26 mouse cellular contexts compared by ENCODE assay signal in the genomic region with DNA sequence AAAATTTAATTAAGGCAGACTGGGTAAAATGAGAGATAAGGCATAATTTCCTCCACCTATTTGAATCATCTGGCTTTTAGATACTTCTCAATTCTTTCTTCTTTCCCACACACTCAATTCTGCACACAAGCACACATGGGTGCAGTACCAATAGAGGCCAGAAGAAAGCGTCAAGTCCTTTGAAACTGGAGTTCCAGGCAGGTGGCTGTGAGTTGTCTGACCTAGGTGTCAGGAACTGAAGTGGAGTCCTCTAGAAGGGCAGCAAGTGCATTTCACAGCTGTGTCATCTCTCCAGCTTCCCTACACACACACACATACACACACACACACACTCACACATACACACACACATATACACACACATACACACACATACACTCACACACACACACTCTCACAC. TPM values are rescaled to one million over a fixed set of nuclear protein-coding genes. Genes with fewer than 3 reads are reported as not detected.
A peak's percentile ranks its signal among the peaks of the same experiment; 100 is the strongest.
DNase-seq lines count a peak whose midpoint lies in the region; ATAC-seq and TF ChIP-seq lines count a peak whose summit lies in the region.
"Had no signal": no experiment of that assay in that cellular context is flagged by ENCODE, and none has a peak within 500 bp of the region (broad histone marks: within the 10 kb centered on the region; RNA-seq: fewer than 3 reads in every experiment).

No protein-coding gene starts in this region.

- H3K27ac ChIP-seq in hindbrain, postnatal 0 days: no peak overlapping the region
- no peak overlapping the region for H3K27ac ChIP-seq in hindbrain, embryonic 10.5 days
- H3K27ac ChIP-seq in midbrain, postnatal 0 days (ENCODE audit: low read depth, low read length): no peak overlapping the region
- H3K27ac ChIP-seq in midbrain, embryonic 15.5 days: no peak overlapping the region
- H3K27ac ChIP-seq in gastrocnemius, adult 2 months: no peak overlapping the region
- H3K27ac ChIP-seq: embryonic facial prominence, embryonic 15.5 days; forebrain, embryonic 10.5 days; forebrain, embryonic 15.5 days; heart, embryonic 10.5 days; hindbrain, embryonic 13.5 days; intestine, embryonic 15.5 days had no signal

- TF ChIP-seq CTCF in hindbrain, postnatal 0 days (IDR thresholded peaks at IDR 0.05; ENCODE audit: low read depth): peak; percentile 33
- peak; percentile 25 for TF ChIP-seq CTCF in midbrain, postnatal 0 days (IDR thresholded peaks at IDR 0.05)
- TF ChIP-seq CTCF in brain, embryonic 14.5 days (IDR thresholded peaks at IDR 0.05; ENCODE audit: borderline replicate concordance, extremely low read depth, insufficient read depth, insufficient read length): 0 out of 2 replicates have a peak, but pooled peaks have one; percentile 2
- no peak for TF ChIP-seq CTCF in gastrocnemius, adult 2 months (IDR thresholded peaks at IDR 0.05)

- no peak for ATAC-seq in hindbrain, postnatal 0 days
- ATAC-seq in midbrain, postnatal 0 days (ENCODE audit: low FRiP score): no peak
- no peak for ATAC-seq in midbrain, embryonic 15.5 days (replicated peaks)
- ATAC-seq: activated CD4-positive, CD25-positive, alpha-beta regulatory T cell, adult 4 months; forebrain, embryonic 15.5 days; intestine, embryonic 15.5 days had no signal

- H3K36me3 ChIP-seq in hindbrain, postnatal 0 days (ENCODE audit: insufficient read depth, low read length): peaks cover 19% of the 10 kb centered on the region; the same call in 1 of the 2 replicates
- peaks cover 83% of the 10 kb centered on the region for H3K36me3 ChIP-seq in hindbrain, embryonic 10.5 days
- H3K36me3 ChIP-seq in midbrain, postnatal 0 days (ENCODE audit: insufficient read depth, low read length): peaks cover 27% of the 10 kb centered on the region
- H3K36me3 ChIP-seq in midbrain, embryonic 15.5 days (replicated peaks): peaks cover 10% of the 10 kb centered on the region; the same call in 1 of the 2 replicates
- H3K36me3 ChIP-seq: G1E; heart, embryonic 10.5 days; intestine, embryonic 15.5 days had no signal

- WGBS in hindbrain, postnatal 0 days: 75% methylated on average over 1 of the region's 1 CpGs
- WGBS in hindbrain, embryonic 10.5 days: 92% methylated on average over 1 of the region's 1 CpGs
- WGBS in midbrain, postnatal 0 days: 95% methylated on average over 1 of the region's 1 CpGs
- WGBS in midbrain, embryonic 15.5 days: 100% methylated on average over 1 of the region's 1 CpGs

- no peak overlapping the region for H3K4me2 ChIP-seq in hindbrain, postnatal 0 days (ENCODE audit: low read depth, low read length)
- no peak overlapping the region for H3K4me2 ChIP-seq in midbrain, postnatal 0 days (ENCODE audit: low read depth, low read length, poor library complexity, severe bottlenecking)
- H3K4me2 ChIP-seq in midbrain, embryonic 15.5 days: no peak overlapping the region
- H3K4me2 ChIP-seq: embryonic facial prominence, embryonic 15.5 days; forebrain, embryonic 15.5 days; hindbrain, embryonic 13.5 days; intestine, embryonic 15.5 days had no signal

- DNase-seq in hindbrain, postnatal 0 days (ENCODE audit: low spot score): no peak
- DNase-seq in hindbrain, embryonic 10.5 days (ENCODE audit: low spot score): no peak
- DNase-seq in midbrain, postnatal 0 days (ENCODE audit: low spot score): no peak
- DNase-seq in brain, embryonic 14.5 days (ENCODE audit: low read depth): no peak
- no peak for DNase-seq in frontal cortex, postnatal 14 days (ENCODE audit: low spot score in 2 of 2)
- DNase-seq in gastrocnemius, adult 2 months: no peak
- DNase-seq: adrenal gland, postnatal 14 days; cerebellum, adult 18-20 months; cerebellum, adult 9-11 months; embryo, embryonic 11 days; gastrocnemius, postnatal 10 days; heart, adult 18-20 months; heart, postnatal 10 days; heart, postnatal 4 days had no signal

- H3K4me3 ChIP-seq in hindbrain, postnatal 0 days (ENCODE audit: low read length): no peak overlapping the region
- H3K4me3 ChIP-seq in hindbrain, embryonic 10.5 days: no peak overlapping the region
- H3K4me3 ChIP-seq in midbrain, postnatal 0 days (ENCODE audit: low read depth, low read length): no peak overlapping the region
- no peak overlapping the region for H3K4me3 ChIP-seq in midbrain, embryonic 15.5 days
- no peak overlapping the region for H3K4me3 ChIP-seq in gastrocnemius, adult 2 months
- H3K4me3 ChIP-seq: embryonic facial prominence, embryonic 15.5 days; erythroblast, embryonic 14.5 days; forebrain, embryonic 10.5 days; forebrain, embryonic 15.5 days; heart, embryonic 10.5 days; hindbrain, embryonic 13.5 days; intestine, embryonic 15.5 days had no signal

- TF ChIP-seq POLR2A in brain, embryonic 14.5 days (IDR thresholded peaks at IDR 0.05; ENCODE audit: borderline replicate concordance, extremely low read depth, insufficient read depth, insufficient read length, poor library complexity, severe bottlenecking): no peak

- intact Hi-C loops in gastrocnemius, adult 2 months (cut with DNase I): no loop called here

- no peaks in the 10 kb centered on the region for H3K4me1 ChIP-seq in hindbrain, postnatal 0 days (ENCODE audit: insufficient read depth, low read length)
- peaks cover 9% of the 10 kb centered on the region; the same call in 1 of the 2 replicates for H3K4me1 ChIP-seq in hindbrain, embryonic 10.5 days (replicated peaks)
- no peaks in the 10 kb centered on the region for H3K4me1 ChIP-seq in midbrain, postnatal 0 days (ENCODE audit: insufficient read depth, low read length)
- no peaks in the 10 kb centered on the region for H3K4me1 ChIP-seq in midbrain, embryonic 15.5 days
- H3K4me1 ChIP-seq: embryonic facial prominence, embryonic 15.5 days; forebrain, embryonic 15.5 days; heart, embryonic 10.5 days; intestine, embryonic 15.5 days had no signal

- no peak overlapping the region for H3K9ac ChIP-seq in hindbrain, postnatal 0 days (replicated peaks; ENCODE audit: low read length)
- no peak overlapping the region for H3K9ac ChIP-seq in midbrain, postnatal 0 days (replicated peaks; ENCODE audit: low read length, poor library complexity, severe bottlenecking)
- no peak overlapping the region for H3K9ac ChIP-seq in midbrain, embryonic 15.5 days
- H3K9ac ChIP-seq: embryonic facial prominence, embryonic 15.5 days; forebrain, embryonic 15.5 days; hindbrain, embryonic 13.5 days; intestine, embryonic 15.5 days had no signal

- no peaks in the 10 kb centered on the region for H3K9me3 ChIP-seq in hindbrain, postnatal 0 days (ENCODE audit: low read length)
- H3K9me3 ChIP-seq in hindbrain, embryonic 10.5 days: no peaks in the 10 kb centered on the region
- H3K9me3 ChIP-seq in midbrain, postnatal 0 days (ENCODE audit: low read length): no peaks in the 10 kb centered on the region
- H3K9me3 ChIP-seq in midbrain, embryonic 15.5 days: no peaks in the 10 kb centered on the region
- H3K9me3 ChIP-seq: embryonic facial prominence, embryonic 15.5 days; forebrain, embryonic 10.5 days; forebrain, embryonic 15.5 days; heart, embryonic 10.5 days; hindbrain, embryonic 13.5 days; intestine, embryonic 15.5 days had no signal

- H3K27me3 ChIP-seq in hindbrain, postnatal 0 days (ENCODE audit: insufficient read depth, low read length): no peaks in the 10 kb centered on the region
- H3K27me3 ChIP-seq in hindbrain, embryonic 10.5 days (ENCODE audit: insufficient read depth, poor library complexity, severe bottlenecking): no peaks in the 10 kb centered on the region
- no peaks in the 10 kb centered on the region for H3K27me3 ChIP-seq in midbrain, postnatal 0 days (ENCODE audit: insufficient read depth, low read length)
- H3K27me3 ChIP-seq in midbrain, embryonic 15.5 days (replicated peaks): no peaks in the 10 kb centered on the region
- H3K27me3 ChIP-seq: embryonic facial prominence, embryonic 15.5 days; forebrain, embryonic 15.5 days; hindbrain, embryonic 13.5 days; intestine, embryonic 15.5 days had no signal

RNA-seq across cellular contexts. Expression of a gene that starts 18.8 kb away (rescaled TPM):
- total RNA-seq in hindbrain, postnatal 0 days (2014; rRNA removed): 115 and 116 TPM in 2 replicates
- polyA plus RNA-seq in hindbrain, postnatal 0 days (2015; fragmentation: Nextera tagmentation; extraction: Ambion mirVana): 4.0 and 4.6 TPM in 2 replicates
- 2.2 TPM in 2 replicates for polyA plus RNA-seq in hindbrain, embryonic 10.5 days (2016; fragmentation: Nextera tagmentation; extraction: Ambion mirVana)
- 78.5 and 115 TPM in 2 replicates for total RNA-seq in midbrain, postnatal 0 days (2014; rRNA removed)
- polyA plus RNA-seq in midbrain, postnatal 0 days (2015; fragmentation: Nextera tagmentation; extraction: Ambion mirVana): 2.9 and 3.7 TPM in 2 replicates
- 4.0 TPM in 2 replicates for polyA plus RNA-seq in midbrain, embryonic 15.5 days (2015; fragmentation: Nextera tagmentation; extraction: Ambion mirVana)
- polyA plus RNA-seq in brain, embryonic 14.5 days (2012; rRNA removed): 145 and 171 TPM in 2 replicates
- total RNA-seq in gastrocnemius, adult 2 months (2021): 10 to 100 TPM in 1 of 2 experiments, 1 to 10 TPM in 1; 8.4 to 16.2 TPM
- total RNA-seq: common myeloid progenitor, adult 5-6 weeks had no signal
- polyA plus RNA-seq: activated CD4-positive, CD25-positive, alpha-beta regulatory T cell, adult 4 months; erythroblast, embryonic 14.5 days; G1E had no signal

RNA-seq across cellular contexts. Expression of a gene that starts 38.9 kb away (rescaled TPM):
- total RNA-seq in hindbrain, postnatal 0 days (2014; rRNA removed): 36.5 and 49.0 TPM in 2 replicates
- polyA plus RNA-seq in hindbrain, postnatal 0 days (2015; fragmentation: Nextera tagmentation; extraction: Ambion mirVana): 15.0 and 16.1 TPM in 2 replicates
- 5.5 and 7.8 TPM in 2 replicates for polyA plus RNA-seq in hindbrain, embryonic 10.5 days (2016; fragmentation: Nextera tagmentation; extraction: Ambion mirVana)
- total RNA-seq in midbrain, postnatal 0 days (2014; rRNA removed): 44.0 and 59.0 TPM in 2 replicates
- polyA plus RNA-seq in midbrain, postnatal 0 days (2015; fragmentation: Nextera tagmentation; extraction: Ambion mirVana): 20.8 and 21.4 TPM in 2 replicates
- 18.3 and 19.0 TPM in 2 replicates for polyA plus RNA-seq in midbrain, embryonic 15.5 days (2015; fragmentation: Nextera tagmentation; extraction: Ambion mirVana)
- 22.4 and 26.3 TPM in 2 replicates for polyA plus RNA-seq in brain, embryonic 14.5 days (2012; rRNA removed)
- total RNA-seq in gastrocnemius, adult 2 months (2021): not detected
- total RNA-seq: common myeloid progenitor, adult 5-6 weeks; G1E; gastrocnemius, postnatal 4 days; heart, adult 18-20 months; heart, postnatal 10 days had no signal
- polyA plus RNA-seq: activated CD4-positive, CD25-positive, alpha-beta regulatory T cell, adult 4 months; erythroblast, embryonic 14.5 days; G1E had no signal

Comparison
In these comparisons a context has a peak if more than half of its experiments do, and no peak if none do; other contexts are left out.
1. RNA of a gene that starts 18.8 kb away (polyA plus RNA-seq): 145 to 171 TPM in brain, embryonic 14.5 days; 4.0 TPM in midbrain, embryonic 15.5 days, 4.0 to 4.6 TPM in hindbrain, postnatal 0 days, 2.9 to 3.7 TPM in midbrain, postnatal 0 days and 2.2 TPM in hindbrain, embryonic 10.5 days; every median in the first group is over 10 times any median in the second.